Mouse (Mus musculus) kidney, adult 2 months (tissue): ENCODE data around the gene Pole4.

Experiments used
- CTCF ChIP-seq: fragments of 200-500 bp; conservative IDR thresholded peaks from 2 replicates; pipeline ENCODE4 v1.5.1; 2011; ENCODE audit warnings: low read depth, mild to moderate bottlenecking, control low read depth, low read length, moderate library complexity, mixed read lengths; ENCODE audit not compliant: insufficient read depth, insufficient read length
- POLR2A ChIP-seq: fragments of 200-500 bp; IDR thresholded peaks from one replicate; pipeline ENCODE4 v1.6.1; 2011; ENCODE audit warnings: low read depth, low read length, control low read depth

DNA sequence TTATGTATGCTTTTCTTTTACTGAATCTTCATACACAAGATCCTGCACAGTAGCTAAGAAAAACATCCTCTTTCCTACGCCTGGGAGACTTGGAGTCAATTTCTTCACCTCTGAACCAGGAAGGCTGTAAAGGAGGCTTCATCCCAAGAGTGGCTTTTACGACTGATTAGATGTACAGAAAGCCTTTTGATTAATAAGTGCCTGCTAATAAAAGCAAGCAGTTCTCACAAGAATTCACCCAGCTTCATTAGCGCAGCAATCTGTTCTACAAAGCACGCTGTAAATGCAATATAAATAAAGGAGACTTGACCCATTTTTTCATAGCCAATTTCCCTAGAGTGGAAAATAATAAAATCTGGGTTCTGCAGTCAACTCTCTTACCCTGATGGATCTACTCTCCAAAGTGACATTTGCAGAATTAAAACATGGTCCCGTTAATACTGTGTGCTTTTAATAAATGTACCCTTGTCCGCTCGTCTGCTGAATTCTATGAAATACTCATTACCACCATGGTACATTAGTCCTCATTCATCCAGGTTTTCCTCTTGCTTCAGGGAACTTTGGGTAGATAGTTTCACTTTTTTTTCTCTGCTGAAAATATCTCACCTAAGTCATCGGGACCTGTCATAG is 109.6 kb downstream of the Pole4 start:
- no peak for TF ChIP-seq POLR2A
- no peak for TF ChIP-seq CTCF
